Comparison of ENCODE assay signal across 12 mouse cellular contexts in the genomic region with DNA sequence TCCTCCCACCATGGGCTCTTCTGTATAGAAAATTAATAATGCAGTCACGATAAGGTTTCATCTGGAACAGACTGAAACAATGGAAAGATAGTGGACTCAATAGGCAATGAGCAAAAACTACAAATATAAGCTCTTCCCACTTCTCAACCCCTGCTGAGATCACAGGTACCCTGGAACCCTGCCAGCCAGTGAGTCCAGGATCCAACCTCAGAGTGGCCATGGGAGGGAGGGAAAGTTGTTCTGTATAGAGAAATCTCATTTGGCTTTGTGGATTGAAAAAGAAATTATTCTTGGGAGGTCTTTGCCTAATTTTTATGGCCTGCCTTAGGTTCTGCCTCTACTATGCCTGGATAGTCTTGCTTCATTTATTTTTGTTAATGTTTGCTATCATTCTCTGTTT.
"Had no signal": no experiment of that assay in that cellular context is flagged by ENCODE, and none has a peak within 500 bp of the region (broad histone marks: within the 10 kb centered on the region; RNA-seq: fewer than 3 reads in every experiment).

Gene Olfr726 (minus strand): TSS at position 101 of the 400 bp plus-strand sequence.

- DNase-seq: left cerebral cortex, postnatal 4 days; liver; liver, embryonic 13.5 days; liver, postnatal 0 days; lung, adult 18-20 months; lung, adult 2 months; lung, embryonic 14.5 days; lung, postnatal 10 days; lung, postnatal 14 days; lung, postnatal 36 days; lung, postnatal 4 days; midbrain, embryonic 14.5 days had no signal
